Mouse (Mus musculus) mesoderm, embryonic 11.5 days (tissue): ENCODE measurements at regions not wholly inside any gene's neighbourhood (a gene's known extent, or its start where the extent isn't known, plus 50 kb on each side); places are given as distances from the start of the nearest gene placed in this dataset.
A peak's percentile ranks its signal among the peaks of the same experiment; 100 is the strongest.

Experiments
- DNase-seq: peaks from one replicate; pipeline ENCODE4 v3.0.0-alpha.2; 2012; ENCODE audit warnings: low read depth, low spot score

DNA sequence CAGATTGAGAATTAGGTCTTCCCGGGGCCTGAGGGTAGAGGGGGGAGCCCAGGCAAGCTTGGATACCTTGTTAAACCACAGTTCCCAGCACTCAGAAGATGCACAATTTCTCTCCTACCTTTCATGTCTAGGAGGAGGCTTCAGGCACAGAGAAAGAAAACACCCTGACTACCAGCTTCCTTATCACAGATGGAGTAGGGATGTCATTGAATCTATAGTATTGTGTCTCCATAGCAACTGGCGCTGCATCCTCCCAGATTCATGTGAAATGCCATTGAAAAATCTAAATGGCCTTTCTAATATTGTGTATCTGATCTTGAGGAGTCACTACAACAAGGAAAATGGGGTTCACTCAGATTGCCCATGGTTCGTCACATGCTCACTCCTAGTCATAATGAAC lies 88.8 kb upstream of the Zkscan2 start:
- no peak for DNase-seq

DNA sequence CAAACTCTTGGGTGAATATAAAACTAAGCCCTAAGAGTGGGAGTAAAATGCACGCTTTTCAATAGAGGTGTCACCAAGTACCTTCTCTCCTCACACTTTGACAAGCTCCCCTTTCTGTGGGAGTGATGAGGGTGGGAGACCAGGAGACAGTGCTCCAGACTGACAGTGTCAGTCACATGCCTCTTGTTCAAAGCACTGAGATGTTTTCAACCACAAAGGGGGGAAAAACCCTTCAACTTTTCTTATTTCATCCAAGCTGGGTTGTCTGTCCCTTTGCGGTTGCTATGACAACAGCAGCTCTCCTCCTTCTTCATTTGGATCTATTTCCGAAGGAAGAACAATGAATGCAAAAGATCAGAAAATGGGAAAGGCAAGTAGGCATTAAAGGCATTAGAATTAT lies 73.5 kb upstream of the Zkscan2 start:
- no peak for DNase-seq

DNA sequence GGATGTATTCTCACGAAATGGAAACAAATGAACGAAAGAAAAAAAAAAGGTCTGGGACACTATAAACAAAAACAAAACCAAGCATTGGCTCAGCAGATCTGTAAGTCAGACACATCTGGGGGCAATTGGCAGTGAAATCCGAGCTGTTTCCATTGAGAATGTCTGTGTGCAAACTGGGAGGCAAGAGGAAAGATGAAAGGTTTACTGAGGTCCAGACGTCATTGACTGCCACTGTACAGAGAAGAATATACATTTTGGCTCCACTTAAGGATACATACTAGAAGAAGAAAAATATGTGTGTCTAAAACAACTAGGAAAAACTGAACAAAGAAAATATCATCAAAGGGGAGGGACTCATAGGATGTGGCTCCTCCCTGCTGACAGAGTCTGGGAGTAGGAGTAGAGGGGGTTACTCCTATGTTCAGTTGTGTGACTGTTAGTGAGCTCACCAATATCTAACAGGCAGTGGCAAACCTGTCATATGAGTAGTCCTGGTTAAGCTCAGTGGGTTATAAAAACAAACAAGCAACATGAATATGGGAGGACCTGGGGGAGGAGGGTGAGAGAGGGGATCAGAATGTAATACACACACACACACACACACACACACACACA lies 72.2 kb upstream of the Zkscan2 start:
- DNase-seq: peak; percentile 62

DNA sequence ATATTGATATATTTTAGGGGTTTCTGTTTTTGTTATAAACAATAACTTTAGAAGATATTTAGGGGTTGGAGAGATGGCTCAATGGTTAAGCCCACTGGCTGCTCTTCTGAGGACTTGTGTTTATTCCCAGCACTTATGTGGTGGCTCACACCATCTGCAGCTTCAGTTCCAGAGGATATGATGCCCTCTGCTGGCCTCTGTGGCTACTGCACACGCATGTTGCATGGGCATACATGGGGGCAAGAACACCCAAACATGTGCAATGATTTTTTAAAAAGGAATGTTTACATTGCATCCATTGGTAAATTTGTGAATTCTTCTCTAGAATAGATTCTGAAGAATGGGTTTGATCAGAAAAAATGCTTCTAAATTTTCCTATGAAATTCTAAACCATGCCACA lies 66.0 kb upstream of the Zkscan2 start:
- DNase-seq: no peak

DNA sequence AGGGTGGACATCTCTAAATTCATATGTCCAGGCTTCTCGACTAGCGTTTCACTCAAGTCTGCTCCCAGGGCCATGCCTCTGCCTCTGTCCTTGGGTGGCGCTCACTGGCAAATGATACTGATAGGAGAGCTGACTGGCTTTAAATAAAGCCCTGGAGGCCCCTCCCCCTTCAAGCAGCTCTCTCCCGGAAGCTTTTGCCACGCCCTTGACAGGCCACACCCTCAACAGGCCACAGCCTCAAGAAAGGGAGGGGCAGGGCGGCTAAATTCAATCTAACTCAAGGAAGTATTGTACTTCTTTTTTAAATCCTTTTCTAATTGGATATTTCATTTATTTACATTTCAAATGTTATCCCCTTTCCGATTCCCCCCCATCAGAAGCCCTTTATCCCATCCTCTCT lies 59.3 kb upstream of the Zkscan2 start:
- no peak for DNase-seq
